Mouse (Mus musculus) spleen, adult 12 weeks (tissue): ENCODE results near the gene Crkl.

ENCODE experiments used
- DNase-seq: peaks from one replicate; pipeline ENCODE4 v3.0.0; 2022; ENCODE audit warnings: low spot score

Gene Crkl

GRCm38 (mm10) chr16:17451541-17452372, at the start of gene Crkl:
TSS of gene Crkl (plus strand) at chr16:17451987.
- DNase-seq, result peak; percentile 97

- peak; percentile 35 for DNase-seq
Observed at GRCm38 (mm10) chr16:17402855-17403254, 48.9 kb upstream of the Crkl start.

- DNase-seq, result no peak
Observed at GRCm38 (mm10) chr16:17405271-17405696, 46.5 kb upstream of the Crkl start.

- peak; percentile 100 for DNase-seq
Observed at GRCm38 (mm10) chr16:17405736-17406443, 45.9 kb upstream of the Crkl start, which contains the start of the genes Snap29 and Pi4ka. TSS of gene Snap29 (plus strand) at chr16:17405986. TSS of gene Pi4ka (minus strand) at chr16:17406314.

- DNase-seq, result no peak
Observed at GRCm38 (mm10) chr16:17406512-17407231, 45.1 kb upstream of the Crkl start.

GRCm38 (mm10) chr16:17409046-17409445, 42.7 kb upstream of the Crkl start:
- no peak for DNase-seq

GRCm38 (mm10) chr16:17410209-17410608, 41.6 kb upstream of the Crkl start:
- DNase-seq, result no peak

GRCm38 (mm10) chr16:17423021-17423420, 28.8 kb upstream of the Crkl start:
- DNase-seq, result no peak

- no peak for DNase-seq
Observed at GRCm38 (mm10) chr16:17432576-17432975, 19.2 kb upstream of the Crkl start.

- DNase-seq, result no peak
Observed at GRCm38 (mm10) chr16:17452373-17452715, 557 bp downstream of the Crkl start.

GRCm38 (mm10) chr16:17456901-17457300, 5.1 kb downstream of the Crkl start:
- DNase-seq, result no peak

GRCm38 (mm10) chr16:17460254-17460653, 8.5 kb downstream of the Crkl start:
- DNase-seq, result peak; percentile 18

- DNase-seq, result no peak
Observed at GRCm38 (mm10) chr16:17461596-17461995, 9.8 kb downstream of the Crkl start.

- DNase-seq, result no peak
Observed at GRCm38 (mm10) chr16:17463184-17463583, 11.4 kb downstream of the Crkl start.

GRCm38 (mm10) chr16:17466875-17467663, 15.3 kb downstream of the Crkl start:
- DNase-seq, result no peak

GRCm38 (mm10) chr16:17472498-17472897, 20.7 kb downstream of the Crkl start:
- DNase-seq, result no peak

GRCm38 (mm10) chr16:17474091-17474490, 22.3 kb downstream of the Crkl start:
- no peak for DNase-seq

- no peak for DNase-seq
Observed at GRCm38 (mm10) chr16:17474761-17475160, 23.0 kb downstream of the Crkl start.

GRCm38 (mm10) chr16:17475326-17475725, 23.5 kb downstream of the Crkl start:
- DNase-seq, result no peak

- no peak for DNase-seq
Observed at GRCm38 (mm10) chr16:17478331-17478943, 26.6 kb downstream of the Crkl start.

GRCm38 (mm10) chr16:17481465-17481864, 29.7 kb downstream of the Crkl start:
- no peak for DNase-seq
